Mouse (Mus musculus): ENCODE measurements around the gene Scgb2a2. TPM values are rescaled to one million over a fixed set of nuclear protein-coding genes. Genes with fewer than 3 reads are reported as not detected.

Gene Scgb2a2
- polyA plus RNA-seq (2012; rRNA removed), result not detected in 2 replicates

GRCm38 (mm10) chr19:9847262-9847661 lies at the start of gene Scgb2a2:
TSS of gene Scgb2a2 (plus strand) at chr19:9847562.

GRCm38 (mm10) chr19:9899072-9899779 lies 51.9 kb downstream of the Scgb2a2 start, which contains the start of gene Incenp:
TSS of gene Incenp (minus strand) at chr19:9899551.

Other genes starting within 250 kb of the Scgb2a2 start
- 68.8 and 73.2 TPM in 2 replicates for gene Incenp, start 52.0 kb downstream of the Scgb2a2 start, polyA plus RNA-seq (2012; rRNA removed)
- 1,480 and 1,744 TPM in 2 replicates for gene Fth1, start 133.0 kb downstream of the Scgb2a2 start, polyA plus RNA-seq (2012; rRNA removed)
- gene Best1, start 154.1 kb downstream of the Scgb2a2 start, polyA plus RNA-seq (2012; rRNA removed), result 0.02 and 0.05 TPM in 2 replicates
- 99.0 and 121 TPM in 2 replicates for gene Rab3il1, start 154.1 kb downstream of the Scgb2a2 start, polyA plus RNA-seq (2012; rRNA removed)
- gene Fads3, start 194.0 kb downstream of the Scgb2a2 start, polyA plus RNA-seq (2012; rRNA removed), result 6.2 and 8.6 TPM in 2 replicates

Data from liver, embryonic 14 days (tissue).